Mouse (Mus musculus): ENCODE results near the gene Prim2. TPM values are rescaled to one million over a fixed set of nuclear protein-coding genes. Genes with fewer than 3 reads are reported as not detected.
"Not testable (repeated sequence)": the region's sequence is repeated elsewhere in the genome, so short reads cannot be mapped to it uniquely, and the experiment has no call there.

Prim2 gene
- total RNA-seq, 2 experiments from 2014 or later, result 4.2 to 5.5 TPM

- no peak for DNase-seq
Measured at GRCm38 (mm10) chr1:33650875-33651274, 18.7 kb downstream of the Prim2 start.

GRCm38 (mm10) chr1:33649534-33650108 lies 20.0 kb downstream of the Prim2 start:
- DNase-seq, result no peak

GRCm38 (mm10) chr1:33649021-33649420 lies 20.6 kb downstream of the Prim2 start:
- DNase-seq, result no peak

GRCm38 (mm10) chr1:33647661-33648060 lies 21.9 kb downstream of the Prim2 start:
- no peak for DNase-seq

GRCm38 (mm10) chr1:33647173-33647572 lies 22.4 kb downstream of the Prim2 start:
- DNase-seq, result no peak

GRCm38 (mm10) chr1:33645689-33646088 lies 23.9 kb downstream of the Prim2 start:
- DNase-seq, result no peak

GRCm38 (mm10) chr1:33641139-33641538 lies 28.5 kb downstream of the Prim2 start:
- no peak for DNase-seq

GRCm38 (mm10) chr1:33640089-33640488 lies 29.5 kb downstream of the Prim2 start:
- no peak for DNase-seq

- no peak for DNase-seq
Measured at GRCm38 (mm10) chr1:33639234-33639633, 30.4 kb downstream of the Prim2 start.

- DNase-seq, result no peak
Measured at GRCm38 (mm10) chr1:33637827-33638226, 31.8 kb downstream of the Prim2 start.

- DNase-seq, result no peak
Measured at GRCm38 (mm10) chr1:33636421-33637195, 33.0 kb downstream of the Prim2 start.

GRCm38 (mm10) chr1:33631002-33631618 lies 38.5 kb downstream of the Prim2 start:
- not testable (repeated sequence) for DNase-seq

GRCm38 (mm10) chr1:33627803-33628202 lies 41.8 kb downstream of the Prim2 start:
- no peak for DNase-seq

GRCm38 (mm10) chr1:33627070-33627469 lies 42.5 kb downstream of the Prim2 start:
- DNase-seq, result no peak

GRCm38 (mm10) chr1:33624900-33625299 lies 44.7 kb downstream of the Prim2 start:
- no peak for DNase-seq

GRCm38 (mm10) chr1:33624441-33624840 lies 45.2 kb downstream of the Prim2 start:
- no peak for DNase-seq

- DNase-seq, result no peak
Measured at GRCm38 (mm10) chr1:33621791-33622190, 47.8 kb downstream of the Prim2 start.

GRCm38 (mm10) chr1:33620091-33620788 lies 49.4 kb downstream of the Prim2 start:
- no peak for DNase-seq

- DNase-seq, result not testable (repeated sequence)
Measured at GRCm38 (mm10) chr1:33616642-33617041, 53.0 kb downstream of the Prim2 start.

GRCm38 (mm10) chr1:33612100-33612499 lies 57.5 kb downstream of the Prim2 start:
- DNase-seq, result no peak

- no peak for DNase-seq
Measured at GRCm38 (mm10) chr1:33610026-33610721, 59.4 kb downstream of the Prim2 start.

- no peak for DNase-seq
Measured at GRCm38 (mm10) chr1:33608133-33608532, 61.5 kb downstream of the Prim2 start.
